Mouse (Mus musculus) stomach, postnatal 0 days (tissue): ENCODE results near the gene Qrfpr. TPM values are rescaled to one million over a fixed set of nuclear protein-coding genes. Genes with fewer than 3 reads are reported as not detected.

ENCODE experiments used
- ATAC-seq: fragments of 200-750 bp; cut with Nextera tagmentation; 2 replicates; pipeline ENCODE4 v1.8.0; 2017; ENCODE audit not compliant: low FRiP score, low TSS enrichment
- DNase-seq: peaks from one replicate; pipeline ENCODE4 v3.0.0-alpha.2; 2016; ENCODE audit warnings: low spot score
- H3K27ac ChIP-seq: fragments of 300-500 bp; sonication (generic); replicated peaks from 2 replicates; pipeline ENCODE4 v1.5.1; 2014; ENCODE audit warnings: mild to moderate bottlenecking, control low read depth
- H3K27me3 ChIP-seq: fragments of 300-500 bp; sonication (generic); 2 replicates; pipeline ENCODE4 v1.6.1; 2014; ENCODE audit warnings: low read length; ENCODE audit not compliant: control insufficient read depth, insufficient read depth
- H3K36me3 ChIP-seq: fragments of 300-500 bp; sonication (generic); 2 replicates; pipeline ENCODE4 v1.6.1; 2014; ENCODE audit warnings: low read length, mixed read lengths; ENCODE audit not compliant: control insufficient read depth, insufficient read depth
- H3K4me1 ChIP-seq: fragments of 300-500 bp; sonication (generic); replicated peaks from 2 replicates; pipeline ENCODE4 v1.6.1; 2014; ENCODE audit warnings: antibody characterized with exemption; ENCODE audit not compliant: control insufficient read depth, insufficient read depth
- H3K4me2 ChIP-seq: fragments of 300-500 bp; sonication (generic); replicated peaks from 2 replicates; pipeline ENCODE4 v1.6.1; 2014; ENCODE audit warnings: low read depth, mild to moderate bottlenecking, control low read depth, moderate library complexity
- H3K4me3 ChIP-seq: fragments of 300-500 bp; sonication (generic); 2 replicates; pipeline ENCODE4 v1.5.1; 2014; ENCODE audit warnings: low read depth, low read length, control low read depth
- H3K9ac ChIP-seq: fragments of 300-500 bp; sonication (generic); 2 replicates; pipeline ENCODE4 v1.6.1; 2014; ENCODE audit warnings: mild to moderate bottlenecking, low read length, control low read depth, mixed read lengths
- H3K9me3 ChIP-seq: fragments of 300-500 bp; sonication (generic); 2 replicates; pipeline ENCODE4 v1.6.1; 2016; ENCODE audit warnings: low read length; ENCODE audit not compliant: control insufficient read depth
- CTCF ChIP-seq: IDR thresholded peaks from 2 replicates; pipeline ENCODE4 v1.5.1; 2016; ENCODE audit warnings: antibody characterized with exemption, low read depth, mild to moderate bottlenecking, moderate library complexity
- EP300 ChIP-seq: optimal IDR thresholded peaks from 2 replicates; pipeline ENCODE3; 2016; ENCODE audit warnings: antibody characterized with exemption
- WGBS: fragments of 180-500 bp; shearing (Covaris S2); extraction: QIAGEN DNeasy Blood & Tissue Kit; methylation state at CpG from one replicate; pipeline ENCODE4 v1.1.7; 2014; 5-methylcytosine and 5-hydroxymethylcytosine counted together
- polyA plus RNA-seq: library from polyadenylated mRNA; unstranded; fragments of >200 nt; fragmentation: Nextera tagmentation; extraction: Ambion mirVana; gene quantifications from 2 replicates; pipeline ENCODE4 v1.2.1, GENCODE M21; 2015

Gene Qrfpr
- 0.07 TPM in 1 of 2 replicates, not detected in the other for polyA plus RNA-seq

DNA sequence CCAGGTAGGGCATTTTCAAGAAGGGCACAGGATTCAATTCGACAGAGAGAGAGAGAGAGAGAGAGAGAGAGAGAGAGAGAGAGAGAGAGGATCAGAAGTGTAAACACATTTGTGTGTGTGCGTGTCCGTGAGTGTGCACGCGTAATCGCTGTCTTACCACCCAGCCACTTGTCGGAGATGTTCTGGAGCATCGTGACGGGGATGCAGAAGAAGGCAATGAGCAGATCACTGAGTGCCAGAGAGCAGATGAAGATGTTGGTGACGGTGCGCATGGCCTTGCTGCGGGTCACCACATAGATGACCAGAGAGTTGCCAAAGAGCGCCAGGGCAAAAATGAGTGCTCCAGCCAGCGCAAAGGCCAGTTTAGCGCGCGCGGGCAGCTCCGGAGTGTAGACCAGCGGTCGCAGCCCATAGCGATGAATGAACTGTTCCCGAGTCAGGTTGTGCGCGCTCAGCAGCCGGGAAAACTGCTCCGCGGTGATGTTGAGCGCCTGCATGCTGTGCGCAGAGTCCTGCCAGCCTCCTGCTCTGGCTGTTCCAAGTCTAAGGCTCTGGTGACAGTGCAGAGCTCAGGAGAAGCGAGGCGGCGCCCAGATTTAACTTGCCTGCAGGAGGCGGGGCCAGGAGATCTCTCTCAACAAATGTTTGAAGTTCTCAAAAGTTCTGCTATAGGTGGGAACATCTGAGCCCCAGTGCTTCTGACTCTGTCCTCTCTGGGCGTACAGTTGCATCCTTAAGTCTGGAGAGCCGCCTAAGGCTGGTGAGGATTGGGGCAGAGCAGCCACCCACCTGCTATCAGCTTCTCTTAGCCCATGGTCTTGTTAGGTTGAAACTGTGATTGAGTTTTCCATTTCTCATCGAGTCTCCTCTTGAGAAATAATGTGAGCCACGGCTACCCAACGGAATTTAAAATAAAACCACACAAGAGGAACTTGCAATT is at the start of gene Qrfpr:
Qrfpr (minus strand) TSS at position 571 of the 940 bp plus-strand sequence.
- no peak for ATAC-seq
- no peak for DNase-seq
- peak within 1 kb of the TSS; percentile 4; the same call in 1 of the 2 replicates for H3K4me3 ChIP-seq

DNA sequence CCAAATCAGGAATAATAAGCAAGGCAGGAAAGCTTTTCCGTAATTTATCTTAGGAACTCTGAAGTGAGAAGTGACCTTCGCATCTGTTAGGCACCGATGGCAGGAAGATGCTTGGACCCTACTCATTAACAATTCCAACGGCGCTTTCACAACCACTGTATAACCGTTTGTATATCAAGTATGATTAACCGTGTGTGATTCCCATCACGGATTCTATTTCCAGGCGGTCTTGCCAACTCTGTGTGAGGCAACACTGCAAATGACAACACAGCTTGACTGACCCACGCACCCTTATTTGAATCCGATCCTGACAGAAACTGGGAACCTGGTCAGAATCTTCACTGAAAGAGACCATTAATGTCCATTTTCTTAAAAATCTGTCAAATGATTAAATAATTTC is 41.8 kb upstream of the Qrfpr start:
- DNase-seq: no peak
- no peaks in the 10 kb centered on the region for H3K9me3 ChIP-seq
- H3K36me3 ChIP-seq: no peaks in the 10 kb centered on the region
- no peak overlapping the region for H3K4me3 ChIP-seq
- no peak overlapping the region for H3K4me2 ChIP-seq
- no peak overlapping the region for H3K27ac ChIP-seq
- no peaks in the 10 kb centered on the region for H3K4me1 ChIP-seq
- no peak for TF ChIP-seq EP300
- no peak for TF ChIP-seq CTCF
- WGBS: 73% methylated on average over 11 of the region's 11 CpGs
- H3K9ac ChIP-seq: no peak overlapping the region
- no peaks in the 10 kb centered on the region for H3K27me3 ChIP-seq
- ATAC-seq: no peak

More for the DNA sequence above, at the start of gene Qrfpr:
- Histone ChIP-seq H3K27ac (no peak within 1 kb of the TSS), H3K27me3 (no peaks in the 10 kb centered on the region; the same call in 1 of the 2 replicates), H3K4me1 (no peaks in the 10 kb centered on the region), H3K9me3 (no peaks in the 10 kb centered on the region), H3K36me3 (no peaks in the 10 kb centered on the region), H3K9ac (no peak within 1 kb of the TSS), H3K4me2 (0 out of 2 replicates have a peak within 1 kb of the TSS, but pooled peaks have one; percentile 11)
- WGBS: 8% methylated on average over 39 of the region's 39 CpGs
- TF ChIP-seq EP300 (no peak), CTCF (no peak)

GRCm38 (mm10) chr3:36263265-36263664 is 41.2 kb upstream of the Qrfpr start:
- no peaks in the 10 kb centered on the region for H3K27me3 ChIP-seq
- ATAC-seq (no peak), DNase-seq (no peak)
- no peaks in the 10 kb centered on the region for H3K36me3 ChIP-seq
- H3K9me3 ChIP-seq: no peaks in the 10 kb centered on the region
- TF ChIP-seq CTCF: no peak
- no peak for TF ChIP-seq EP300
- H3K4me3 ChIP-seq: no peak overlapping the region
- WGBS: 56% methylated on average over 4 of the region's 4 CpGs
- no peak overlapping the region for H3K27ac ChIP-seq
- H3K9ac ChIP-seq: no peak overlapping the region
- H3K4me1 ChIP-seq: no peaks in the 10 kb centered on the region
- no peak overlapping the region for H3K4me2 ChIP-seq

- H3K27ac ChIP-seq: no peak overlapping the region
- DNase-seq (no peak), ATAC-seq (no peak)
- TF ChIP-seq EP300: no peak
- TF ChIP-seq CTCF: no peak
- 63% methylated on average over 5 of the region's 5 CpGs for WGBS
- H3K9me3 ChIP-seq: no peaks in the 10 kb centered on the region
- no peaks in the 10 kb centered on the region for H3K4me1 ChIP-seq
- no peak overlapping the region for H3K4me3 ChIP-seq
- H3K4me2 ChIP-seq: no peak overlapping the region
- H3K9ac ChIP-seq: no peak overlapping the region
- no peaks in the 10 kb centered on the region for H3K27me3 ChIP-seq
- no peaks in the 10 kb centered on the region for H3K36me3 ChIP-seq
Observed at GRCm38 (mm10) chr3:36250585-36250984, 28.5 kb upstream of the Qrfpr start.

GRCm38 (mm10) chr3:36248446-36248845 is 26.3 kb upstream of the Qrfpr start:
- peak; percentile 80; the same call in 1 of the 2 replicates for ATAC-seq

GRCm38 (mm10) chr3:36229941-36230340 is 7.8 kb upstream of the Qrfpr start:
- Histone ChIP-seq H3K4me1 (no peaks in the 10 kb centered on the region), H3K4me2 (no peak overlapping the region), H3K27ac (no peak overlapping the region), H3K4me3 (no peak overlapping the region), H3K9me3 (no peaks in the 10 kb centered on the region), H3K9ac (no peak overlapping the region), H3K27me3 (no peaks in the 10 kb centered on the region), H3K36me3 (no peaks in the 10 kb centered on the region)
- 32% methylated on average over 2 of the region's 2 CpGs for WGBS
- ATAC-seq (no peak), DNase-seq (no peak)
- TF ChIP-seq CTCF (no peak), EP300 (no peak)

More at GRCm38 (mm10) chr3:36248446-36248845, 26.3 kb upstream of the Qrfpr start:
- Histone ChIP-seq H3K4me1 (no peaks in the 10 kb centered on the region), H3K4me2 (no peak overlapping the region), H3K27me3 (no peaks in the 10 kb centered on the region), H3K9ac (no peak overlapping the region), H3K27ac (no peak overlapping the region), H3K9me3 (no peaks in the 10 kb centered on the region), H3K4me3 (no peak overlapping the region), H3K36me3 (no peaks in the 10 kb centered on the region)
- WGBS: 83% methylated on average over 2 of the region's 2 CpGs
- no peak for DNase-seq
- no peak for TF ChIP-seq CTCF
- TF ChIP-seq EP300: no peak
